Mouse (Mus musculus) G1E (cell line): Measurements from ENCODE around the gene Taf8.

ENCODE experiments used
- CTCF ChIP-seq: IDR thresholded peaks from 2 replicates; pipeline ENCODE4 v1.5.1; 2012; ENCODE audit warnings: low read depth, low read length, inconsistent platforms, mixed read lengths
- GATA1 ChIP-seq: IDR thresholded peaks from 2 replicates; pipeline ENCODE4 v1.6.1; 2012; ENCODE audit warnings: borderline replicate concordance, low read length, inconsistent platforms, mixed read lengths
- POLR2AphosphoS5 ChIP-seq: IDR thresholded peaks from 2 replicates; pipeline ENCODE4 v1.6.1; 2012; ENCODE audit warnings: low read depth, low read length, inconsistent platforms; ENCODE audit not compliant: insufficient replicate concordance
- TAL1 ChIP-seq: conservative IDR thresholded peaks from 2 replicates; pipeline ENCODE4 v1.6.1; 2012; ENCODE audit warnings: low read depth, low read length, inconsistent platforms, mixed read lengths

DNA sequence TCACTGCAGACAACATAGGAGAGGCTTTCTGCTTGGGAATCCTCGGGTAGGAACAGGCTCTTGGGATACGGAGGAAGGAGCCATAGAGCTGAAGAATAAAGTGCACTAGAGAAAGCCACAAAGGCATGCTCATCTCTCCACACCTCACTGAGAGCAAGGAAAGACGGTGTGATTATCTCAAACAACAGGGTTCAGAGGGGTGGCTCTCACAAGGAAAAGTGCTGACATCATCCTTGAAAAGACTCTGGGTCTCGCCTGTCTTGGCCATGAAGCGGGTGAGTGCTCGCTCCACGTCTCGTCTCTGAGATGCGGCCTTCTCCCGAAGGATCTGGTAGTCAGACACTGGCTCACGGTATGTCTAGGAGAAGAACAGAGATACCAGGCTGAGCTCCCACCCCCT, 8.0 kb downstream of the Taf8 start:
- TF ChIP-seq CTCF (no peak), GATA1 (no peak), POLR2AphosphoS5 (no peak), TAL1 (no peak)
